Mouse (Mus musculus) lung, embryonic 16.5 days (tissue): ENCODE measurements at regions not wholly inside any gene's neighbourhood (a gene's known extent, or its start where the extent isn't known, plus 50 kb on each side); places are given as distances from the start of the nearest gene placed in this dataset.

Experiments used
- ATAC-seq: fragments of 200-750 bp; cut with Nextera tagmentation; 2 replicates; pipeline ENCODE4 v1.8.0; 2017; ENCODE audit warnings: low read depth, mild to moderate bottlenecking, moderate library complexity
- H3K27ac ChIP-seq: fragments of 300-500 bp; sonication (generic); 2 replicates; pipeline ENCODE4 v1.5.1; 2014; ENCODE audit warnings: mild to moderate bottlenecking, control low read depth, low read length
- H3K27me3 ChIP-seq: fragments of 300-500 bp; sonication (generic); 2 replicates; pipeline ENCODE4 v1.6.1; 2014; ENCODE audit warnings: low read depth, low read length, mixed read lengths; ENCODE audit not compliant: control insufficient read depth, insufficient read depth
- H3K36me3 ChIP-seq: fragments of 300-500 bp; sonication (generic); 2 replicates; pipeline ENCODE4 v1.6.1; 2014; ENCODE audit warnings: low read length; ENCODE audit not compliant: control insufficient read depth, insufficient read depth
- H3K4me1 ChIP-seq: fragments of 300-500 bp; sonication (generic); replicated peaks from 2 replicates; pipeline ENCODE4 v1.6.1; 2014; ENCODE audit warnings: low read length, mixed read lengths; ENCODE audit not compliant: control insufficient read depth, insufficient read depth
- H3K4me2 ChIP-seq: fragments of 300-500 bp; sonication (generic); 2 replicates; pipeline ENCODE4 v1.6.1; 2014; ENCODE audit warnings: low read depth, low read length, control low read depth
- H3K4me3 ChIP-seq: fragments of 300-500 bp; sonication (generic); 2 replicates; pipeline ENCODE4 v1.5.1; 2014; ENCODE audit warnings: mild to moderate bottlenecking, low read length, control low read depth
- H3K9ac ChIP-seq: fragments of 300-500 bp; sonication (generic); 2 replicates; pipeline ENCODE4 v1.6.1; 2014; ENCODE audit warnings: low read length, control low read depth
- H3K9me3 ChIP-seq: fragments of 300-500 bp; sonication (generic); 2 replicates; pipeline ENCODE4 v1.6.1; 2016; ENCODE audit warnings: low read length; ENCODE audit not compliant: control insufficient read depth
- WGBS: fragments of 180-500 bp; shearing (Covaris S2); extraction: QIAGEN DNeasy Blood & Tissue Kit; methylation state at CpG from one replicate; pipeline ENCODE4 v1.1.7; 2014; 5-methylcytosine and 5-hydroxymethylcytosine counted together

DNA sequence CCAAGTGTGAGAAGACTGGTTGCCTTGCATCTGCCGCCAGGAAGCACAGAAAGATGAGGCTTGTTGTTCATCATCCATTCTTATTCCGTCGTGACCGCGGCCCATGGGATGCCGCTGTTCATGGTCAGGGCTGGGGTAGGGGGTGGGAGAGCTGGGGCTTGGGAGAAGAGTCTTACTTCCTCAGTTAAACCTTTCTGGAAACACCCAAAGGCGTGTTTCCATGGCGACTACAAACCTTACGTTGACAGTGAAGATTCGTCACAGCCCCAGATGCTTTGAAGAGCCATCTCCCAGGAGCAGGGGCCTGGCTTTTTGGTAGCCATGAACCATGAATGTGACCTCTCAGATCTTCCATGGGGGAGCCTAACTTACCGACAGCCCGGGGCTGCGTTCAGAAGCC is 114.6 kb upstream of the Lrfn2 start:
- H3K4me2 ChIP-seq: no peak overlapping the region
- H3K9me3 ChIP-seq: no peaks in the 10 kb centered on the region
- no peaks in the 10 kb centered on the region for H3K27me3 ChIP-seq
- H3K4me3 ChIP-seq: no peak overlapping the region
- no peaks in the 10 kb centered on the region; the same call in none of the 2 replicates for H3K4me1 ChIP-seq
- no peak for ATAC-seq
- no peak overlapping the region for H3K9ac ChIP-seq
- H3K27ac ChIP-seq: no peak overlapping the region
- H3K36me3 ChIP-seq: no peaks in the 10 kb centered on the region
- 70% methylated on average over 13 of the region's 13 CpGs for WGBS

DNA sequence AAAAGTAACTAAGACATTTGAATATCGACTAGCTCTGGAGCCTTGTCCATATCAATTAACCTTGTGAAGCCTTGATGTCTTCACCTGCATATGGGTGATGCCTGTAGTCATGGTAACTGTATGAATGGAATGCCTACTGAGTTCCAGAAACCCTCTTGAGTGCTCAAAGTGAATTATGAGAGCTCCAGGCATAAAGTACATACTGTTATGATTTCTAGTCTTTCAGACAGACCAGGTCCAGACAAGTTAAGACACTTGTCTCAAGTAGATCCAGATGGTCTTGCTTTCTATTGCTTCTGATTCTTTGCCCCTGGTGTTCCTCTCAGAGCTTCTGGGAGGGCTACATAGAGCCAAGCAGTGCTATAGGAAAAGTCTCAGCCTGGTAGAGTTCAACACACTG is 112.5 kb upstream of the Lrfn2 start:
- peak; percentile 70 for ATAC-seq
- H3K4me3 ChIP-seq: no peak overlapping the region
- WGBS: 58% methylated on average over 1 of the region's 1 CpGs
- H3K27ac ChIP-seq: peak overlapping the region; percentile 85
- H3K9ac ChIP-seq: no peak overlapping the region
- no peaks in the 10 kb centered on the region for H3K27me3 ChIP-seq
- H3K9me3 ChIP-seq: no peaks in the 10 kb centered on the region
- H3K36me3 ChIP-seq: no peaks in the 10 kb centered on the region
- no peaks in the 10 kb centered on the region; the same call in none of the 2 replicates for H3K4me1 ChIP-seq
- H3K4me2 ChIP-seq: no peak overlapping the region

DNA sequence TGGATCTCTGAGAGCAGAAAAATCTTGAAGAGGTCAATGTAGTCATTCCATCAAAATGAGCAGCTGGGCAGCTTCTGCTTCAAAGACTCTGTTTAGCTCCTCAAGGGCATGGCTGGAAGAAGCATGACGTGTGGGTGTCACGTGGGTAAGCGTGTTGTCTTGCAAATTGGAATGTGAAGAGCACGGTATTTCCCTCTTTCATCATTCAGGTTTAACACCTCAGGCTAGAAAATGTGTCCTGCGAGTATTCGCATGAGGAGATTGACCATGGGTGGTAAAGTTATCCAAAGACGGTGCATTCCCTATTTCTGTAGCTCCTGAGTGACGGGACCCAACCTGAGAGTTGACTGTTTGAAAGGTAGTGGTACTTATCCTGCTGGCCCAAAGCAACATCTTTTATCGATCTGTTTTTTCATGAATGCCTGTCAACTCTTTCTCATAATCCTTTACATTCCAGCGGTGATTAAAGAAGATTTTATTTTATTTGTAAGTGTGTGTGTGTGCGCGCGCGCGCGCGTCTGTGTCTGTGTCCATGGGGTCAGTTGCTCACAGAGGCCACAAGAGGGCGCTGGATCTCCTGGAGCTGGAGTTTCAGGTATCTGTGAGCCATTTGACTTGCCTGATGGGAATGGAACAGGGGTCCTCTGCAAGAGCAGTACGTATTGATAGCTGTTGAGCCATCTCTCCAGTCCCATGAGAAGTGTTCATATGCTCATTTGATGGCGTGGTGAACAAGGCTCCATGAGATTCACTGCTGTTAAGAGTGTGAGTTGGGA is 109.9 kb upstream of the Lrfn2 start:
- no peak overlapping the region for H3K4me2 ChIP-seq
- no peaks in the 10 kb centered on the region for H3K36me3 ChIP-seq
- 85% methylated on average over 20 of the region's 20 CpGs for WGBS
- no peak for ATAC-seq
- H3K9me3 ChIP-seq: no peaks in the 10 kb centered on the region
- H3K4me1 ChIP-seq: no peaks in the 10 kb centered on the region; the same call in none of the 2 replicates
- H3K9ac ChIP-seq: no peak overlapping the region
- no peaks in the 10 kb centered on the region for H3K27me3 ChIP-seq
- H3K4me3 ChIP-seq: no peak overlapping the region
- H3K27ac ChIP-seq: no peak overlapping the region

DNA sequence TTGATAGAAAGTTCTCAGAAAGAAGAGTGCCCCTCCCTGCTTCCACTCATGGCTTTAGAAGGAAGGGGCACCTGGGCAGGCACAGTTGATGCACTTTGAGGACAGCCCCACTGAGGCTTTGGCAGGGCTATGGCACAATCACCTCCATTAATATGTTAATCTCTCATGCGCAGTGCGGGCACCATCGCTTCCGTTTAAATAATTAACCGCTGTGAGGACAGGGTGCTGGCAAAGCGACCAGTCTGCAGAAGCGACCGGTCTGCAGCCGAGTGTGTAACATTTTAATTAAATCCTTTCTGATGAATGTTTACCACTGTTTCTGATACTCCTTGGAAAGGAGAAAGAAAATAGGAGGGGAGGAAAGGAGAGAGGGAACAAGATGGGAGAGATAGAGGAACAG is 108.3 kb upstream of the Lrfn2 start:
- H3K36me3 ChIP-seq: no peaks in the 10 kb centered on the region
- H3K4me2 ChIP-seq: no peak overlapping the region
- no peak overlapping the region for H3K9ac ChIP-seq
- no peaks in the 10 kb centered on the region; the same call in none of the 2 replicates for H3K4me1 ChIP-seq
- ATAC-seq: no peak
- 79% methylated on average over 9 of the region's 9 CpGs for WGBS
- H3K27me3 ChIP-seq: no peaks in the 10 kb centered on the region
- H3K9me3 ChIP-seq: no peaks in the 10 kb centered on the region
- no peak overlapping the region for H3K27ac ChIP-seq
- no peak overlapping the region for H3K4me3 ChIP-seq

DNA sequence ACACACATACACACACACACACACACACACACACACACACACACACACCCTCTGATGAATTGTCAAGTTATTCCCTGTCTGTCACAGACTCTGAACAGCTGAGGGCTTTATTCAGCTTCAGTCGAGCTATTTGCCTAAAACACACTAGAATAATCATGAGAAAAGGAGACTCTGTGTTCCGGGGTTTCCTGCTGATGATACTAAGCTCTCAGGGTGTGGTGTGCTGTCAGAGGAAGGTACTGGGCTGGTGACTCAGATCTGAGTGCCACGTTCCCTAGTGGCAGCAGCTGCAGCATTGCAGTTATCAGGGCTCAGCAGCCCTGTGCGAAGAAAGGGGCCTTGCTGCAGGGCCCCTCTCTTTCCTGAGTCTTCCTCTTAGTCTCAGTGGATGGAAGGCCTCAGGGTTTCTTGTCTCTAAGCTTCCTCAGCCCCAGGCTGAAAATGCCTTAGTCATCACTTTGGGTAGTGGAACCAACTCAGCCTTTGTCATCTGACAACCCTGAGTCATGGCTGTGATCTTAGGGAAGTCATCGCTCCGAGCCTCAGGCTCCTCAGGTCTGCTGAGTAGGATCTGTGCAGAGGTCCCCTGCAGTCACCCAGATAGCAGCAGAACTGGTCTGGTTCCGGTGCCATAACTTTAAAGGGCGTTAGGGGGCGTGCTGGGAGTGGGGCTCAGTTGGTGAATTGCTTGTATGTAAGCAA is 106.8 kb upstream of the Lrfn2 start:
- ATAC-seq: no peak

DNA sequence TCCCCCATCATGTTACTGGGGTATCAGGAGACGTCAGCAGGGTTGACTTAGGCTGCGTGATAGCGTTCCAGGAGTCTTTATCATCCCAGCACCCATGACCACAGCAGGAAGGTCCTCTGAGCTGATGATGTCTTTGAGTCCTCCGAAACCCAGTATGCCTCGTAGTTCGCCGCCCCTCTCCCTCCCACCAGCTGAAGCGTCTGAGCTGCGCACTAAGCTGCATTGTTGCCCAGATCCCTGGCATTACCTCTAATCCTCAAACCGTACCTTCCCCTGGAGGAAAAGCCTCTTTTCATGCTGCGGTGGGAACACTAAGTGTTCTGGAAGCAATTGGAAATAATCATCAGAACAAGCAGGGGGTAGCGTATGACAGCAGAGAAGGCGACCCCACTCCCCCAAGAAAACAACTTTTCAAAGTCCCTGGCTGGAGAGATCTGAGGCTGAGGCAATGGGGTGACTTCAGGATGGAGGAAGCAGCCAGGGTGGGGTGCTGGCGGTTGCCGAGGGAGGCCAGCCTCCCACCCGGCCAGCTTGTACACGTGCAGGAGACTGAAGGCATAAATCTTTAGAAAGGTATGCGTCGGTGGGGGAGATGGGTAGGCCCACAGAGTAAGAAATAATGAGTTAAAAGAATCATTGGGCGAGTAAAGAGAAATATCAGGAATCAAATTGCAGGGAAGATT is 93.7 kb upstream of the Lrfn2 start:
- no peak overlapping the region for H3K4me2 ChIP-seq
- H3K27ac ChIP-seq: no peak overlapping the region
- H3K4me3 ChIP-seq: no peak overlapping the region
- 69% methylated on average over 20 of the region's 20 CpGs for WGBS
- H3K36me3 ChIP-seq: no peaks in the 10 kb centered on the region
- H3K27me3 ChIP-seq: no peaks in the 10 kb centered on the region
- H3K9ac ChIP-seq: no peak overlapping the region
- H3K4me1 ChIP-seq: no peaks in the 10 kb centered on the region
- no peaks in the 10 kb centered on the region for H3K9me3 ChIP-seq
- no peak for ATAC-seq

More for the DNA sequence above, 106.8 kb upstream of the Lrfn2 start:
- Histone ChIP-seq H3K4me2 (no peak overlapping the region), H3K4me3 (no peak overlapping the region), H3K9me3 (no peaks in the 10 kb centered on the region), H3K27ac (no peak overlapping the region), H3K36me3 (no peaks in the 10 kb centered on the region), H3K9ac (no peak overlapping the region), H3K27me3 (no peaks in the 10 kb centered on the region), H3K4me1 (no peaks in the 10 kb centered on the region; the same call in 1 of the 2 replicates)
- 65% methylated on average over 9 of the region's 9 CpGs for WGBS

DNA sequence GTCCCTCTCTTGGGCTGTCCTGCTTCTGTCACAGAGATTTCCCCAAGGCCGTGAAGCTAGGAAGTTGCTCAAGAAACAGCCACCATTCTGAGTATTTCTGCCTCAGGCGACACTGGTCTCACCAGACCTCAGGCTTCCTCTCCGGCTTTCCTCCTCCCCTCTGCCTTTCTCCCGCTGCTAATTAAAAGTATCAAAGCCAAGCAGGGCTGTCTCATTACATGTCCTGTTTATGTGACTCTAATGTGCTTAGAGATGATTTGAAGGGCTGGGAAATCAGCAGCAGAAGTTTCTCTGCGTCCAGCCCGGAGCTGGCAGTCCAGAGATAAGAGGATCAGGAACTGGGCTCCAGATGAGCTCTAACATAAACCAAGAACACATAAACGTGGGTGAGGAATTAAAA is 84.3 kb upstream of the Lrfn2 start:
- Histone ChIP-seq H3K27me3 (no peaks in the 10 kb centered on the region), H3K4me3 (no peak overlapping the region), H3K9ac (no peak overlapping the region), H3K36me3 (no peaks in the 10 kb centered on the region), H3K4me1 (no peaks in the 10 kb centered on the region), H3K4me2 (no peak overlapping the region), H3K27ac (no peak overlapping the region), H3K9me3 (no peaks in the 10 kb centered on the region)
- no peak for ATAC-seq
- WGBS: 27% methylated on average over 7 of the region's 7 CpGs

DNA sequence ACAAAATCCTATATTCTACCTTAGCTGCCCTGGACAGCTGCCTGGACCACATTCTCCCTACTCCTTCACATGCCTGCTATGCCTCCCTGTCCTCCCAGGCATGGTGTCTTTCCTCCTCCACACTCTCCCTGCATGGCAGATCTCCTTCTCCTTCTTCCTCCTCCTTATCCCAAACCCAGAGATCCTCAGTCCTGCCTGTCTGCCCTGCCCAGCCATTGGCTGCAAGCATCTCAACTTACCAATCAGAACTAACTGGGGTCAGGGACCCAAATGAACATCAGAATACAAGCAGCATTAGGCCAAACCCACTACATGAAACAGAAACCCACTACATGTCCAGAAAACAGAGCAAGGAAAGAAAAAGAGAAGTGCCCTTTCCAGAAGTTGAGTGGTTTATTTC is 81.3 kb upstream of the Lrfn2 start:
- H3K27ac ChIP-seq: no peak overlapping the region
- H3K4me2 ChIP-seq: no peak overlapping the region
- no peaks in the 10 kb centered on the region for H3K36me3 ChIP-seq
- no peaks in the 10 kb centered on the region for H3K4me1 ChIP-seq
- no peak overlapping the region for H3K4me3 ChIP-seq
- no peak for ATAC-seq
- H3K27me3 ChIP-seq: no peaks in the 10 kb centered on the region
- H3K9me3 ChIP-seq: no peaks in the 10 kb centered on the region
- no peak overlapping the region for H3K9ac ChIP-seq

DNA sequence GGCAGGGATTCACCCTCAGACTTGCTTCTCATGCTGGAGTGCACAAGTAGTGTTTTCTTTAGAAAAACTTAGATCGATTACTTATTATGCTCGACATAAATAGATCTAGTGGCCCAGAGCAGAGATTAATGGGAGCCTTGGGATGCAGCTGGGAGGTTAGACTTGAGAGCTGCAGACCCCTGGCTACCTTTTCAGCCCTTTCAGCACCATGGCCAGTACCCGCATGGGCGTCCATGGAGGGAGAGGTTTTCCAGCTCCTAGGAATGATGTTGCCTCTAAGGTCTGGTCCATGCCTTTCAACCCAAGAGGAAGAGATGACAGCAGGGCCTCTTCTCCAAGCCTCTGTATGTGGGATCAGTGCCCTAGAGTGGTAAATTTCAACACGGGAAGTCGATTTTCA is 73.3 kb upstream of the Lrfn2 start:
- Histone ChIP-seq H3K9ac (no peak overlapping the region), H3K27me3 (no peaks in the 10 kb centered on the region), H3K4me1 (no peaks in the 10 kb centered on the region), H3K9me3 (no peaks in the 10 kb centered on the region), H3K27ac (no peak overlapping the region), H3K4me3 (no peak overlapping the region), H3K4me2 (no peak overlapping the region), H3K36me3 (no peaks in the 10 kb centered on the region)
- 53% methylated on average over 6 of the region's 6 CpGs for WGBS
- ATAC-seq: no peak
